Mouse (Mus musculus): ENCODE measurements around the gene Ift52. TPM values are rescaled to one million over a fixed set of nuclear protein-coding genes. Genes with fewer than 3 reads are reported as not detected.

The Ift52 gene
- 38.4 and 40.2 TPM in 2 replicates for polyA plus RNA-seq (2015; fragmentation: Nextera tagmentation; extraction: Ambion mirVana)

DNA sequence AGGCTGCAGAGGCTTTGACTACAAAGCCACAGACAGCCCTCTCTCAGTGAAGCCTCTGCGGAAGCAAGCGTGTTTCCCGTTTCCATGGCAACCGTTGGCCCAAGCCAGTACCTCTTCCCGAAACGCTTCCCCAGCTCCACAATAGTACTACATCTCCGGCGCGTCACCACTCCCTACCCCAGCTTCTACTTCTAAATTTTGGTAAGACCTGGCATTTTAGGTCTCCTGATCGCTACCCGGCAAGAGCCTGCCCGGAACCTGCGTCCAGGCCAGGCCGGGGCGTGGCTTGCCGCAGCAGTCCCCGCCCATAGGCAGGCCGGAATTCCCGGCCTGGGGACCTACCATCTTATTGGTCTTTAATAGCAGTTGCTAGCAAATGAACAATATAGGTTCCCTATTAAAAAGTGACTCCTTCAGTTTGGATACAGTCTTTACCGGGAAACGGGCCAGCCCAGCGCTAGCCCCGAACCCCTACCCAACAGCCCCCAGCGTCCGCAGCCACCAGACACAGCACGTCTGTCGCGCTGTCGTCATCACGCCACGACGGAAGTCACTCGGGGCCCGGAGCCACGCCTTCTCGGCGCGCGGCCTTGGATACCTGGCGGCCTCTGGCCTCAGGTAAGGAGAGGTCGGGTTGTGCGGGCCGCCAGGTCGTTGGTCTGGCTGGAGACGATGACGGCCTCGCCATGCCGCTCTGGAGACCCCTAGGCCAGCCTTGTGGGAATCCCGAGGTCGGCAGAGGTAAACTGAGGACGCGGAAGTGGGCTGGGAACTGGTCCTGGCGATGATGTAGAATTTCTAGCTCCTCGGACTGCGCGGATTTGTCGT lies at the start of gene Ift52:
Gene Ift52, plus strand, starts transcription at position 439 of the 828 bp plus-strand sequence.
- no peaks in the 10 kb centered on the region for H3K9me3 ChIP-seq
- no peaks in the 10 kb centered on the region for H3K36me3 ChIP-seq
- H3K4me3 ChIP-seq = peak within 1 kb of the TSS; percentile 99
- H3K27ac ChIP-seq (replicated peaks) = peak within 1 kb of the TSS; percentile 85
- no peaks in the 10 kb centered on the region for H3K27me3 ChIP-seq
- H3K9ac ChIP-seq (replicated peaks) = peak within 1 kb of the TSS; percentile 83
- peaks cover 15% of the 10 kb centered on the region for H3K4me1 ChIP-seq
- WGBS = under 1% methylated on average over 57 of the region's 57 CpGs
- ATAC-seq (replicated peaks) = peak; percentile 97
- H3K4me2 ChIP-seq (replicated peaks) = peak within 1 kb of the TSS; percentile 50

DNA sequence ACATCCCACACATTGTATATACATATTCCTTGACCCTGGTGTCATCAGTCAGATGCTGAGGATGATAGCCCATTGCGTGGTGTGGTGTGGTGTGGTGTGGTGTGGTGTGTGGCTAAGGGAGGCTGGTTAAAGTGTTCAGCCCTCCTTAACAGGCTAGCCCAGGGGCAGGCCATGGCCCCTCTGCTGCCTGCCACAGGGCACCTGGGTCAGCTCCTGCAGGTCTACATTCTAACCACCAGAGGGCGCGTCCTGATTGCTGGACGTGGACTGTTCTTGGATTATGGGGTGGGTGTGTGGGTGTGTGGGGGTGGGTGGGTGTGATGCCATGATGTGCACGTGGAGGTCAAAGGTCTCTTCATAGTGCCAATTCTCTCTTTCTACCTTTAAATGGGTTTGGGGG lies 48.8 kb upstream of the Ift52 start:
- H3K4me3 ChIP-seq = no peak overlapping the region
- H3K9me3 ChIP-seq = no peaks in the 10 kb centered on the region
- H3K4me1 ChIP-seq = peaks cover under 1% of the 10 kb centered on the region
- H3K36me3 ChIP-seq = no peaks in the 10 kb centered on the region
- no peak overlapping the region for H3K4me2 ChIP-seq (replicated peaks)
- ATAC-seq (replicated peaks) = no peak
- no peak overlapping the region for H3K9ac ChIP-seq (replicated peaks)
- 9% methylated on average over 5 of the region's 5 CpGs for WGBS
- no peak overlapping the region for H3K27ac ChIP-seq (replicated peaks)
- no peaks in the 10 kb centered on the region for H3K27me3 ChIP-seq

DNA sequence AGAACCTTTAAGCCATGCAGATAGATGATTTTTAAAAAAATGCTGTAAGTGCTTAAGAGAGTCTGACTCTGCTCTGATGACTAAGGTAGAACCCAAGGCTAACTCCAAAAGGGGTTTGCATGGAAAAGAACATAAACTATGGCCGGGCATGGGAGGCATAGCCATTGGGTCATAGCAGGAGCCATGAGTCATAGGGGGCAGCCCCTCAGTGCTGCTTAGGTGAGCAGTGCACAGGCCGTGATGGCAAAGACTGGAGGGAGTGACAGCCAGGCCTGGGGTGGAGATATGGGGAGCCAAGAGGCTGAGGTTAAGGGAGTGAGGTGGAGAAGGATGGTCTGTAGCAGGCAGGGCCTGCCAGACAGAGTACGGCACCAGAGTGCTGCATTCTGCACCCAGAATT lies 48.1 kb upstream of the Ift52 start:
- no peaks in the 10 kb centered on the region for H3K27me3 ChIP-seq
- no peaks in the 10 kb centered on the region for H3K36me3 ChIP-seq
- H3K27ac ChIP-seq (replicated peaks) = no peak overlapping the region
- no peak for ATAC-seq (replicated peaks)
- H3K9me3 ChIP-seq = no peaks in the 10 kb centered on the region
- no peak overlapping the region for H3K4me2 ChIP-seq (replicated peaks)
- H3K4me3 ChIP-seq = no peak overlapping the region
- H3K9ac ChIP-seq (replicated peaks) = no peak overlapping the region
- H3K4me1 ChIP-seq = peaks cover 8% of the 10 kb centered on the region
- WGBS = 86% methylated on average over 3 of the region's 3 CpGs

DNA sequence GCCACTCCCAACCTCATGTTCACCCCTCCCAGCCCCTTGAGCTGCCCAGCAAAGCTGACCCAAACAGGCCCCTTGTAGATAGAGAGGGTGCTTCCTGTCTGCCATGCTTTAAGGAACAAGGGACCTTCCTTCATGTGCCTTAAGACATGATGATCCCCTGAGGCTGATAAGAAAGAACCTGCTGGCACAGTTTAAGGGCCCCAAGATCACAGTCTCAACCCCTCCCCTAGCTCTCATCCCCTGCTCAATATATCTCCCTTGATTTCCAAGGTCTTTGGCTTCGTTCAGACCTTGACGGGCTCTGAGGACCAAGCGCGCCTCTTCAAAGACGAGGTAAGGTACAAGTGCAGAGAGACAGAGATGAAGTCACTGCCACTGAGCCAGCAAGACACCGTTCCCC lies 46.3 kb upstream of the Ift52 start:
- H3K27ac ChIP-seq (replicated peaks) = no peak overlapping the region
- H3K36me3 ChIP-seq = no peaks in the 10 kb centered on the region
- no peak overlapping the region for H3K4me3 ChIP-seq
- 89% methylated on average over 6 of the region's 6 CpGs for WGBS
- H3K4me1 ChIP-seq = peaks cover 22% of the 10 kb centered on the region
- no peak for ATAC-seq (replicated peaks)
- H3K9ac ChIP-seq (replicated peaks) = no peak overlapping the region
- H3K27me3 ChIP-seq = no peaks in the 10 kb centered on the region
- H3K9me3 ChIP-seq = no peaks in the 10 kb centered on the region
- no peak overlapping the region for H3K4me2 ChIP-seq (replicated peaks)

DNA sequence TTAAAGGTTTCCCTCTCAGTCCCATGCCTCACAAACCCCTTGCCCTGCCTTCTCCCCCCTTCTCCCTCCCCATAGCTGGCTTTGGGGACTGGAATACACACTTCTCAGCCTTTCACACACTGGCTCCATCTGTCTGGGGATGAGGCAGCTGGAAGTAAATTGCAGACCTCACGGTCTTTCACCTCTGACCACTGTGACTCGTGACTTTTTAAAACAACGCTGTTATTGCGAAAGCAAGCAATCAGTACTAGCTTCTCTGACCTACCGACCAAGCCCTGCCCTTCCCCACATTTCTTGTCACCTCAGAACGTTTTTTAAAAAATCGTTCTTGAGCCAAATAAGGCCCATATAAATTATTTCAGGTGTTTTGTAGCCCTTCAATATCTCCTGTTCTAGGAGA lies 44.4 kb upstream of the Ift52 start:
- no peaks in the 10 kb centered on the region for H3K9me3 ChIP-seq
- H3K27me3 ChIP-seq = no peaks in the 10 kb centered on the region
- H3K36me3 ChIP-seq = no peaks in the 10 kb centered on the region
- H3K27ac ChIP-seq (replicated peaks) = no peak overlapping the region
- no peak overlapping the region for H3K4me2 ChIP-seq (replicated peaks)
- 79% methylated on average over 7 of the region's 7 CpGs for WGBS
- no peak for ATAC-seq (replicated peaks)
- no peak overlapping the region for H3K9ac ChIP-seq (replicated peaks)
- no peak overlapping the region for H3K4me3 ChIP-seq
- peaks cover 25% of the 10 kb centered on the region for H3K4me1 ChIP-seq

DNA sequence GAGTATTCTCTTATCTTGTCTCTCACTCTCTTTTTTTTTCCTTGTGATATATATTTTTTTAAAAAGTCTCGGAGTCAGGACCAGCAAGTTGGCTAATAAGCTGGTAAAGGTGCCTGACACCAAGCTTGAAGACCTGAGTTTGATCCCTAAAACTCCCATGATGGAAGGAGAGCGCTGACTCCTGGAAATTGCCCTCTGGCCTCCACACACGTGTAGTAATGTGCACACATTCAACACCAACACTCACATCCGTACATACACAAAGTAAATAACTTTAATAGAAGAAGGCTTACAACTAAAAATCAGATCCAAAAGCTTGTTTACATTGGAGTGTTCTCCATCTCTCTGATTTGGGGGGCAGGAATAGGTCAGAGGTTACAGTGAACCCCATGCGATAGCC lies 43.9 kb upstream of the Ift52 start:
- Histone ChIP-seq H3K27ac (replicated peaks) (no peak overlapping the region), H3K4me3 (no peak overlapping the region), H3K9ac (replicated peaks) (no peak overlapping the region), H3K36me3 (no peaks in the 10 kb centered on the region), H3K4me1 (peaks cover 25% of the 10 kb centered on the region), H3K4me2 (replicated peaks) (no peak overlapping the region), H3K9me3 (no peaks in the 10 kb centered on the region), H3K27me3 (no peaks in the 10 kb centered on the region)
- WGBS = 78% methylated on average over 5 of the region's 5 CpGs
- no peak for ATAC-seq (replicated peaks)

DNA sequence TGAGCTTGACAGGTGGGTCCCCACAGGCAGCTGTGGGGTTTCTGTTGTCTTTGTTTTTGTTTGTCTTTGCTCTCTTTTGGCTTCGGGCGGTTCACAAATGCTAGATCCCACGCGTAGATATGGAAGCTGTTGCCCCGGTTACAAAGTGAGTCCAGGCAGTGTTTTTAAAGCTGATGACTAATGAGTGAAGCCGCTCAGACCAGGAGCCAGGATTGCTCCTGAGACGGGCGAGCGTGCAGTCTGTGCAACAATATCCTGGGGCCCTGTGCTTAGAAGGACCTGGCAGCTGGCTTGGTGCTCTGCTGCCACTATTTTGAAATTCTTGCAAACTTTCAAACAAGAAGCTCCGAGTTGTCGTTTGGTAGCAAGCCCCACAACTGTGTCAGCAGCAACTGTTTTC lies 43.5 kb upstream of the Ift52 start:
- H3K4me3 ChIP-seq = no peak overlapping the region
- H3K27ac ChIP-seq (replicated peaks) = no peak overlapping the region
- no peak for ATAC-seq (replicated peaks)
- WGBS = 11% methylated on average over 11 of the region's 11 CpGs
- H3K4me1 ChIP-seq = peaks cover 25% of the 10 kb centered on the region
- H3K9me3 ChIP-seq = no peaks in the 10 kb centered on the region
- H3K9ac ChIP-seq (replicated peaks) = no peak overlapping the region
- H3K27me3 ChIP-seq = no peaks in the 10 kb centered on the region
- no peak overlapping the region for H3K4me2 ChIP-seq (replicated peaks)
- H3K36me3 ChIP-seq = no peaks in the 10 kb centered on the region

DNA sequence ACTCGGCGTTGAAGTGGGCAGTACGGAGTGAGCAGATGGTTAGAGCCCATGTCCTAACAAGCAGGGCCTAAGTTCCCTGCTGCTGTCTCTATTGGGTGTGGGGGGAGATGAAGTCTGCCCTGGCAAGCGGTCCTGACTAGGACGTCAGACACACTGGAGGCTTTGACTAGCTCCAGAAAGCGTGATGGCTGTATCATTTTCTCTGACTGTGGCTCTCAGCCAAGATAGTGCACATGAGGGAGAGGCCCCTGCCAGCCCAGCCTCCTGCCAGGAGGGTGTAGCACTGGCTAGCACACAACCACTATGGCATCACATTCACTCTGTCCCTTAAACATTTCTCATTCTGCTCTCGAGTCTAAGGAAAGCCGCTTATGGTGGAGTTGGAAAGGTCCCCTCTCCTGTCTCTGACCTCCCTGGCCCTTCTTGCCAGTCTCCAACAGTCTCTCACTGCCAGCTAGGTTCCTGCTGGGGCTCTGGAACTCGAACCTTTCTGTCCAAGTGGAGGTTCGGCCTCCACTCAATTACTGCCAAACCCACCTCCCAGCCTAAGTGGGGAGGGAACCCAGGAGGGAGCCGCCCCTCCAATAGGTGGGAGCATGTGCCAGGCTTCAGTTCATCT lies 41.9 kb upstream of the Ift52 start:
- H3K27me3 ChIP-seq = no peaks in the 10 kb centered on the region
- no peak overlapping the region for H3K4me2 ChIP-seq (replicated peaks)
- H3K4me3 ChIP-seq = no peak overlapping the region
- ATAC-seq (replicated peaks) = peak; percentile 83
- H3K4me1 ChIP-seq = peaks cover 25% of the 10 kb centered on the region
- H3K9ac ChIP-seq (replicated peaks) = no peak overlapping the region
- peak overlapping the region; percentile 23; the same call in 1 of the 2 replicates for H3K27ac ChIP-seq (replicated peaks)
- WGBS = 51% methylated on average over 11 of the region's 11 CpGs
- H3K36me3 ChIP-seq = no peaks in the 10 kb centered on the region
- H3K9me3 ChIP-seq = no peaks in the 10 kb centered on the region

DNA sequence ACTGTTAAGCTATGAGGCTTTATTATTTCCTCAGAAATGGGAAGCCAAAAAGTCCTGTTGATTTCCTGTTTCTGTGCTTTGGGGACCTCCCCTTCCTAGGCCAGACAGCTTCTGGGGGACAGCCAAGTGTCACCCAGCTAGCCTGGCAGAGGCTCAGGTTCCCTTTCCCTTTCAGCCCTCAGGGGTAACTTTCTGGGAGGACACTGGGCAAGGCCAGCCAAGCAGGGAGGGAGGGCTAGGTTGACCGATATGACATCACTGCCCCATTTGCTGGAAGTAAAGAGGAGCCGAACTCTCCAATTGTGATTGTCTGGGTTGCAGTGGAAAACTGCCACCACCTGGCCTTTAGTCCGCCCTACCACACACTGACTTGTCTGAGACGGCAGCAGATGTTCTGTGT lies 41.2 kb upstream of the Ift52 start:
- ATAC-seq (replicated peaks) = 0 out of 2 replicates have a peak, but pooled peaks have one; percentile 14
- Histone ChIP-seq H3K4me3 (no peak overlapping the region), H3K36me3 (no peaks in the 10 kb centered on the region), H3K9me3 (no peaks in the 10 kb centered on the region), H3K4me2 (replicated peaks) (no peak overlapping the region), H3K27ac (replicated peaks) (0 out of 2 replicates have a peak overlapping the region, but pooled peaks have one; percentile 3), H3K9ac (replicated peaks) (no peak overlapping the region), H3K27me3 (no peaks in the 10 kb centered on the region), H3K4me1 (peaks cover 25% of the 10 kb centered on the region)
- 51% methylated on average over 4 of the region's 4 CpGs for WGBS

DNA sequence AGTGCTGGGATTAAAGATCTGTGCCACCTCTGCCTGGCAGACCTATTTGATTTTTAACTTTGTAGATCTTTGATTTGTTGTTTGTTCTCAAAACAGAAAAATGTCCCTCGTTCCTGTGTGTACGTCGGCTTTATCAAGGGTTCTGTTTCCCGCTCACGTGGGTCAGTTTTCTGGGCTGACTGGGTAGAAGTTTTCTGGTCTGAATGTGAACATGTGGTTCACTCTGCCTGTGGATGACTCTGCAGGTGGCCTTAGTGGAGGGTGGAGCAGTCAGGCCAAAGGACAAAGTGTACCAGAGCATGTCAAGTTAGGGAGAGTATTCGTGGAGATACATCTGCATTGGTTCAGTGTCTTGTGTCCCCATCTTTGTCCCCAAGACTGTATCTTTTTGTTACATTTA lies 32.8 kb upstream of the Ift52 start:
- H3K36me3 ChIP-seq = no peaks in the 10 kb centered on the region
- no peak overlapping the region for H3K27ac ChIP-seq (replicated peaks)
- no peak overlapping the region for H3K4me3 ChIP-seq
- H3K9me3 ChIP-seq = no peaks in the 10 kb centered on the region
- H3K27me3 ChIP-seq = no peaks in the 10 kb centered on the region
- ATAC-seq (replicated peaks) = no peak
- WGBS = 90% methylated on average over 6 of the region's 6 CpGs
- H3K4me2 ChIP-seq (replicated peaks) = no peak overlapping the region
- peaks cover 3% of the 10 kb centered on the region; the same call in 1 of the 2 replicates for H3K4me1 ChIP-seq
- H3K9ac ChIP-seq (replicated peaks) = no peak overlapping the region

DNA sequence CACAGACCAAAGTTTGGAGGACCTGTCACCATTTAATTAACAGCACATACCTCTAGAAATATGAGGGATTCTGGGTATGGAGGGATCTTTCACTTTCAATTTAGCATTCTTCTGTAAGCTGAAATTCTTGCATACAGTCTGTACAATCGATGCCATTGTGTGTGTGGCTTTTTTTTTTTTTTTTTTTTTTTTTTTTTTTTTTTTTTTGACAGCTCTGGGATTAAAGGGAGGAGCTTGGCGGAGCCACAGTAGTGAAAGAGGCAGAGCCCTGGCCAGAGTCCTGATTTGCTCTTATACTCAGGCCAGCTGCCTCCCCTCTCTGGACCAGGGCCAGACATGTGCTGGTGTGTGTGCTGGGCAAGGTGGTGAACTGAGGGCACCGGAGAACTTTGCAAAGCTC lies 31.2 kb upstream of the Ift52 start:
- Histone ChIP-seq H3K36me3 (no peaks in the 10 kb centered on the region), H3K9ac (replicated peaks) (no peak overlapping the region), H3K4me1 (peaks cover 3% of the 10 kb centered on the region; the same call in 1 of the 2 replicates), H3K9me3 (no peaks in the 10 kb centered on the region), H3K27me3 (no peaks in the 10 kb centered on the region), H3K4me3 (no peak overlapping the region), H3K4me2 (replicated peaks) (no peak overlapping the region), H3K27ac (replicated peaks) (no peak overlapping the region)
- ATAC-seq (replicated peaks) = no peak
- 24% methylated on average over 3 of the region's 3 CpGs for WGBS

DNA sequence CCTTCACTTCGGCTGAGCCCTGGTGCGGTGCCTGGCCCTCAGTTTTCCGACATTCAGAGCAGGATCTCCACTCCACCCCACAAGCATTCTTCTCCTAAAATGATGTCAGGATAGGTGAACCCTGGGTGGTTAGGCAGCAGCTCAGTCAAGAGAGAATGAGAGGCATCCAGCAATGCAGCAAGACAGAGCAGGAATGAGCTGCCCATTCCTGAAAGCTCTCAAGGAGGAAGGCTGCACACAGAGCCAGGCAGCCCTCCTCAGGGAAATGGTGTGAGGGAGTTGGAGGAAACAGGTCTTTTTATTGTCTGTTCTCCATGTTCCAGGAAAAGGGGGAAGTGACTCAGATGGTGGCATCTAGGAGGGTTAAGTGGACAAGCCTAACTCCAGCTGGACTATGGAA lies 30.4 kb upstream of the Ift52 start:
- H3K9me3 ChIP-seq = no peaks in the 10 kb centered on the region
- H3K36me3 ChIP-seq = no peaks in the 10 kb centered on the region
- WGBS = 90% methylated on average over 3 of the region's 3 CpGs
- no peak overlapping the region for H3K4me2 ChIP-seq (replicated peaks)
- no peak overlapping the region for H3K4me3 ChIP-seq
- peaks cover 3% of the 10 kb centered on the region; the same call in 1 of the 2 replicates for H3K4me1 ChIP-seq
- no peak overlapping the region for H3K27ac ChIP-seq (replicated peaks)
- H3K27me3 ChIP-seq = no peaks in the 10 kb centered on the region
- no peak overlapping the region for H3K9ac ChIP-seq (replicated peaks)
- ATAC-seq (replicated peaks) = no peak

All from forebrain, embryonic 15.5 days (tissue).